Comparison of ENCODE assay signal across 15 mouse cellular contexts in the genomic region with DNA sequence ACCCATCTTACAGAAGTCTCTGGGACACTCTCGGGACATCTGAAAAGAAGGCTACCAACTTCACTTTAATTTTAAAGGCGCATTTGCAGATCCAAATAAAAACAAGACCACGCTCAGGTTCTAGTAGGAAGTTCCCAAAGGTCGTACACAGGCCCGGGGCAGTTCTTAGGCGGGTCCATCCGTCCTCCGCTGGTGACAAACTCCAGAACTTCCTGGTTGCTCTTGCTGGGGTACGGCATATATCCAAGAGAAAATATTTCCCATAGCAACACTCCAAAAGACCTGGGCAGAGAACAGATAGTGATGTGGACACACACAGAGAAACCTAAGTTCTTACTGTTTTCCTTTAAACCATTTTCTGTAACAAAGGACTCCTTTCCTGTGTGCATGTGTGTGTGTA.
"Had no signal": no experiment of that assay in that cellular context is flagged by ENCODE, and none has a peak within 500 bp of the region (broad histone marks: within the 10 kb centered on the region; RNA-seq: fewer than 3 reads in every experiment).

No protein-coding gene starts in this region.

- H3K4me2 ChIP-seq: forebrain, embryonic 15.5 days; heart, embryonic 15.5 days; hindbrain, embryonic 13.5 days; hindbrain, embryonic 15.5 days; kidney, embryonic 15.5 days; limb, embryonic 13.5 days; limb, embryonic 15.5 days; liver, embryonic 12.5 days had no signal

- H3K27me3 ChIP-seq: forebrain, embryonic 15.5 days; heart, embryonic 15.5 days; hindbrain, embryonic 13.5 days; hindbrain, embryonic 15.5 days; kidney, embryonic 15.5 days; limb, embryonic 13.5 days had no signal

- H3K9me3 ChIP-seq: heart, embryonic 15.5 days; hindbrain, embryonic 13.5 days; hindbrain, embryonic 15.5 days; kidney, embryonic 15.5 days; limb, embryonic 13.5 days; limb, embryonic 15.5 days; liver, embryonic 12.5 days had no signal

- H3K36me3 ChIP-seq: forebrain, embryonic 15.5 days; heart, embryonic 15.5 days; hindbrain, embryonic 13.5 days; hindbrain, embryonic 15.5 days; kidney, embryonic 15.5 days; limb, embryonic 13.5 days; limb, embryonic 15.5 days; liver, embryonic 12.5 days had no signal

- DNase-seq: layer of hippocampus, adult 9-11 months had no signal

- H3K27ac ChIP-seq: forebrain, embryonic 15.5 days; heart, adult 2 months; heart, embryonic 15.5 days; hindbrain, embryonic 13.5 days; hindbrain, embryonic 15.5 days; hindbrain, postnatal 0 days; kidney, embryonic 15.5 days; kidney, postnatal 0 days; limb, embryonic 13.5 days; limb, embryonic 15.5 days; liver, embryonic 12.5 days; liver, embryonic 14.5 days had no signal

- H3K9ac ChIP-seq: forebrain, embryonic 15.5 days; forebrain, postnatal 0 days; heart, embryonic 15.5 days; hindbrain, embryonic 13.5 days; hindbrain, embryonic 15.5 days; kidney, embryonic 15.5 days; limb, embryonic 13.5 days; limb, embryonic 15.5 days; liver, embryonic 12.5 days; liver, embryonic 14.5 days had no signal

- H3K4me1 ChIP-seq: forebrain, embryonic 15.5 days; limb, embryonic 13.5 days; liver, embryonic 12.5 days had no signal

- H3K4me3 ChIP-seq: forebrain, embryonic 15.5 days; heart, adult 2 months; heart, embryonic 15.5 days; hindbrain, embryonic 13.5 days; hindbrain, embryonic 15.5 days; kidney, embryonic 15.5 days; limb, embryonic 13.5 days; limb, embryonic 15.5 days; liver, embryonic 12.5 days had no signal

- ATAC-seq: forebrain, embryonic 15.5 days; forebrain, postnatal 0 days; hindbrain, postnatal 0 days; intestine, embryonic 16.5 days; liver, embryonic 12.5 days had no signal
